Mouse (Mus musculus) B cell, adult 2 months (primary cell): ENCODE measurements around the gene Psmg4.

Experiments
- DNase-seq, 2 experiments: peaks; one replicate each; pipeline ENCODE4 v3.0.0; 2022

Gene Psmg4

GRCm38 (mm10) chr13:34207714-34208470 lies 45.1 kb downstream of the Psmg4 start:
- DNase-seq = no peak

- DNase-seq = no peak
Observed at GRCm38 (mm10) chr13:34211261-34211775, 48.6 kb downstream of the Psmg4 start.

GRCm38 (mm10) chr13:34212735-34213212 lies 50.0 kb downstream of the Psmg4 start:
- no peak for DNase-seq

- no peak for DNase-seq
Observed at GRCm38 (mm10) chr13:34214855-34215254, 52.1 kb downstream of the Psmg4 start.

GRCm38 (mm10) chr13:34218776-34219175 lies 56.0 kb downstream of the Psmg4 start:
- DNase-seq = no peak

- no peak for DNase-seq
Observed at GRCm38 (mm10) chr13:34219728-34220127, 57.0 kb downstream of the Psmg4 start.

- DNase-seq = no peak
Observed at GRCm38 (mm10) chr13:34222985-34223384, 60.2 kb downstream of the Psmg4 start.

- no peak for DNase-seq
Observed at GRCm38 (mm10) chr13:34226940-34227339, 64.2 kb downstream of the Psmg4 start.
